Mouse (Mus musculus): ENCODE measurements at regions not wholly inside any gene's neighbourhood (a gene's known extent, or its start where the extent isn't known, plus 50 kb on each side); places are given as distances from the start of the nearest gene placed in this dataset.

GRCm38 (mm10) chr17:49183917-49184316 is 244.2 kb upstream of the Mocs1 start:
- TF ChIP-seq CTCF (IDR thresholded peaks at IDR 0.05; ENCODE audit: low read depth) (no peak), EP300 (IDR thresholded peaks at IDR 0.05; ENCODE audit: low read depth) (no peak)
- no peak overlapping the region for H3K27ac ChIP-seq (ENCODE audit: low read depth)

GRCm38 (mm10) chr17:49185052-49185612 is 243.0 kb upstream of the Mocs1 start:
- WGBS = 45% methylated on average over 8 of the region's 8 CpGs
- Histone ChIP-seq H3K36me3 (replicated peaks; ENCODE audit: control insufficient read depth, insufficient read depth, low read length) (no peaks in the 10 kb centered on the region), H3K9ac (replicated peaks; ENCODE audit: low read depth, low read length) (no peak overlapping the region), H3K27ac (ENCODE audit: low read depth) (no peak overlapping the region), H3K4me3 (ENCODE audit: low read depth, low read length) (no peak overlapping the region), H3K27me3 (ENCODE audit: control insufficient read depth, insufficient read depth, low read length) (peaks cover 15% of the 10 kb centered on the region; the same call in 1 of the 2 replicates), H3K4me2 (ENCODE audit: low read depth, low read length) (no peak overlapping the region), H3K4me1 (ENCODE audit: control insufficient read depth, insufficient read depth) (no peaks in the 10 kb centered on the region), H3K9me3 (replicated peaks; ENCODE audit: control insufficient read depth, low read length) (no peaks in the 10 kb centered on the region)
- ATAC-seq (ENCODE audit: insufficient read depth, low read depth) = no peak
- TF ChIP-seq EP300 (IDR thresholded peaks at IDR 0.05; ENCODE audit: low read depth) (no peak), CTCF (IDR thresholded peaks at IDR 0.05; ENCODE audit: low read depth) (no peak)
- no peak for DNase-seq (ENCODE audit: low spot score)

More at GRCm38 (mm10) chr17:49183917-49184316, 244.2 kb upstream of the Mocs1 start:
- ATAC-seq (ENCODE audit: insufficient read depth, low read depth) (no peak), DNase-seq (ENCODE audit: low spot score) (no peak)
- Histone ChIP-seq H3K9ac (replicated peaks; ENCODE audit: low read depth, low read length) (no peak overlapping the region), H3K4me2 (ENCODE audit: low read depth, low read length) (no peak overlapping the region), H3K36me3 (replicated peaks; ENCODE audit: control insufficient read depth, insufficient read depth, low read length) (no peaks in the 10 kb centered on the region), H3K27me3 (ENCODE audit: control insufficient read depth, insufficient read depth, low read length) (peaks cover 27% of the 10 kb centered on the region), H3K4me3 (ENCODE audit: low read depth, low read length) (no peak overlapping the region), H3K9me3 (replicated peaks; ENCODE audit: control insufficient read depth, low read length) (no peaks in the 10 kb centered on the region), H3K4me1 (ENCODE audit: control insufficient read depth, insufficient read depth) (no peaks in the 10 kb centered on the region)
- 50% methylated on average over 3 of the region's 3 CpGs for WGBS

GRCm38 (mm10) chr17:49189765-49190164 is 238.4 kb upstream of the Mocs1 start:
- 39% methylated on average over 3 of the region's 3 CpGs for WGBS
- no peak for ATAC-seq (ENCODE audit: insufficient read depth, low read depth)
- TF ChIP-seq EP300 (IDR thresholded peaks at IDR 0.05; ENCODE audit: low read depth) (no peak), CTCF (IDR thresholded peaks at IDR 0.05; ENCODE audit: low read depth) (peak; percentile 85)

GRCm38 (mm10) chr17:49190337-49190736 is 237.8 kb upstream of the Mocs1 start:
- TF ChIP-seq EP300 (IDR thresholded peaks at IDR 0.05; ENCODE audit: low read depth) (no peak), CTCF (IDR thresholded peaks at IDR 0.05; ENCODE audit: low read depth) (no peak)
- no peak overlapping the region for H3K27ac ChIP-seq (ENCODE audit: low read depth)
- no peak overlapping the region for H3K9ac ChIP-seq (replicated peaks; ENCODE audit: low read depth, low read length)
- no peak overlapping the region for H3K4me3 ChIP-seq (ENCODE audit: low read depth, low read length)
- H3K9me3 ChIP-seq (replicated peaks; ENCODE audit: control insufficient read depth, low read length) = no peaks in the 10 kb centered on the region
- no peak for DNase-seq (ENCODE audit: low spot score)
- no peak for ATAC-seq (ENCODE audit: insufficient read depth, low read depth)
- WGBS = 62% methylated on average over 4 of the region's 4 CpGs
- no peaks in the 10 kb centered on the region for H3K4me1 ChIP-seq (ENCODE audit: control insufficient read depth, insufficient read depth)
- H3K36me3 ChIP-seq (replicated peaks; ENCODE audit: control insufficient read depth, insufficient read depth, low read length) = no peaks in the 10 kb centered on the region
- no peak overlapping the region for H3K4me2 ChIP-seq (ENCODE audit: low read depth, low read length)
- H3K27me3 ChIP-seq (ENCODE audit: control insufficient read depth, insufficient read depth, low read length) = no peaks in the 10 kb centered on the region

More at GRCm38 (mm10) chr17:49189765-49190164, 238.4 kb upstream of the Mocs1 start:
- Histone ChIP-seq H3K36me3 (replicated peaks; ENCODE audit: control insufficient read depth, insufficient read depth, low read length) (no peaks in the 10 kb centered on the region), H3K9ac (replicated peaks; ENCODE audit: low read depth, low read length) (no peak overlapping the region), H3K27ac (ENCODE audit: low read depth) (no peak overlapping the region), H3K27me3 (ENCODE audit: control insufficient read depth, insufficient read depth, low read length) (no peaks in the 10 kb centered on the region), H3K4me1 (ENCODE audit: control insufficient read depth, insufficient read depth) (no peaks in the 10 kb centered on the region), H3K9me3 (replicated peaks; ENCODE audit: control insufficient read depth, low read length) (no peaks in the 10 kb centered on the region), H3K4me2 (ENCODE audit: low read depth, low read length) (no peak overlapping the region), H3K4me3 (ENCODE audit: low read depth, low read length) (no peak overlapping the region)
- peak; percentile 28 for DNase-seq (ENCODE audit: low spot score)

- H3K4me1 ChIP-seq (ENCODE audit: control insufficient read depth, insufficient read depth) = no peaks in the 10 kb centered on the region
- WGBS = 62% methylated on average over 8 of the region's 8 CpGs
Observed at GRCm38 (mm10) chr17:49196046-49196684, 232.0 kb upstream of the Mocs1 start.

More at GRCm38 (mm10) chr17:49196046-49196684, 232.0 kb upstream of the Mocs1 start:
- no peak for DNase-seq (ENCODE audit: low spot score)
- H3K4me3 ChIP-seq (ENCODE audit: low read depth, low read length) = no peak overlapping the region
- H3K9ac ChIP-seq (replicated peaks; ENCODE audit: low read depth, low read length) = no peak overlapping the region
- H3K27me3 ChIP-seq (ENCODE audit: control insufficient read depth, insufficient read depth, low read length) = no peaks in the 10 kb centered on the region
- H3K36me3 ChIP-seq (replicated peaks; ENCODE audit: control insufficient read depth, insufficient read depth, low read length) = no peaks in the 10 kb centered on the region
- H3K9me3 ChIP-seq (replicated peaks; ENCODE audit: control insufficient read depth, low read length) = 0 out of 2 replicates have a peak, but pooled peaks cover 11% of the 10 kb centered on the region
- H3K4me2 ChIP-seq (ENCODE audit: low read depth, low read length) = no peak overlapping the region
- H3K27ac ChIP-seq (ENCODE audit: low read depth) = no peak overlapping the region
- ATAC-seq (ENCODE audit: insufficient read depth, low read depth) = no peak
- TF ChIP-seq CTCF (IDR thresholded peaks at IDR 0.05; ENCODE audit: low read depth) = no peak
- TF ChIP-seq EP300 (IDR thresholded peaks at IDR 0.05; ENCODE audit: low read depth) = no peak

Data from heart, postnatal 0 days (tissue).